Mouse (Mus musculus) naive thymus-derived CD4-positive, alpha-beta T cell, adult 2 months (primary cell): ENCODE measurements at regions not wholly inside any gene's neighbourhood (a gene's known extent, or its start where the extent isn't known, plus 50 kb on each side); places are given as distances from the start of the nearest gene placed in this dataset.

Source experiments
- DNase-seq: peaks from one replicate; pipeline ENCODE4 v3.0.0-alpha.2; 2011; ENCODE audit warnings: low read depth

- no peak for DNase-seq
Observed at GRCm38 (mm10) chr7:94504748-94505147, 1425.1 kb downstream of the Fam181b start.

GRCm38 (mm10) chr7:94517002-94517401 is 1437.3 kb downstream of the Fam181b start:
- DNase-seq = no peak

DNA sequence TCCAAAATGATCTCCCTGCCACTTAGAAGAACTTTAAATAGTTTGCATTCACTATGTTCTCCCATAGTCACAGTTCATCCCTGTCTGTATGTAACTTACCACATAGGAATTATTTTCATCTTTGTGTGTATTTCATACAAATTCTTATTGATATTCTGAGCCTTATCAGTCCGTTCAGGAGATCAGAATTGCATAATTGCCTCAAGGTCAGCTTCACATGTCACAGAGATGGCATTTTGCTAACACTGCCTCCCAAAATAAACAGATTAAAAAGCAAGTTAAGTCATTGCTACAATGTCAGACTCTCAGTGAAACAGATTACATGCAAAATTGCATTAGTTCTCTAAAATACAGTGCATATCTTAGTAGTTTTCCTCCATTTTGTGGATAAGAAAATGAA is 1452.9 kb downstream of the Fam181b start:
- DNase-seq = no peak

DNA sequence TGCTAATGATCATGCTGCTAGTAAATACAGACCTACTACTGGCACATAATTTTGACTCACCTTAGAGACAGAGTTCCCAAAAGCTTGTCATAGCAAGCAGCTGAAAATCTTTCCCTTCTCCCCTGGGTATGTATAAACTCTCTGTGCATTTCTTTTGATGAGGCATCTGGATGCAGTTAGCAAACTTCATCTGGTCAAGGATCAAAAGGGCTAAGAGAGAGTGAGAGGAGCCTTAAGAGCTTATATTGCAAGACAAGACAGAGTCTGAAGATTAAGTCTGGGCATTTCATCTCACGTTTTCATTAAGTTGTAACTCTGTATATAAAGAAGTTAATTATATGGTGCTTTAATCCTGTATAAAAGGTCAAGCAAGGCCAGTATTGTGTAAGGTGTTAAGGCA is 1468.7 kb downstream of the Fam181b start:
- no peak for DNase-seq

- DNase-seq = no peak
Observed at GRCm38 (mm10) chr7:94581475-94581874, 1501.8 kb downstream of the Fam181b start.

DNA sequence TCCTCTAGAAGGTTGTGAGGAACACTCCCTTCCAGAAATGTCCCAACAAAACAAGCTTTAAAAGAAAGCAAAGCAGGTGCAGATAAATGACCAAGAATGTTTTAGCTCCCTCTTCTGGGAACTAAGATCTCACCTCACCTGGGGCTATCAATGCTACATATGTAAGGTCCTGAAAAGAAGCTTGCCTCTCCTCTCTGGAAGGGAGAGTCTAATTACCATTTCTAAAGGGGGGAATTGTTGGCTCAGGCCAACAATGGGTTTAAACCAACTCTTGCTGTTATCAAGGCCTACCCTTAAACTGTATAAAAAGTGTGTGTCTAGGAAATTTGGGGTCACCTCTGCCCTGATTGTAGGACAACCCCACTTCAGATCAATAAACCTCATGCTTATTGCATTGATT is 1508.1 kb downstream of the Fam181b start:
- no peak for DNase-seq

DNA sequence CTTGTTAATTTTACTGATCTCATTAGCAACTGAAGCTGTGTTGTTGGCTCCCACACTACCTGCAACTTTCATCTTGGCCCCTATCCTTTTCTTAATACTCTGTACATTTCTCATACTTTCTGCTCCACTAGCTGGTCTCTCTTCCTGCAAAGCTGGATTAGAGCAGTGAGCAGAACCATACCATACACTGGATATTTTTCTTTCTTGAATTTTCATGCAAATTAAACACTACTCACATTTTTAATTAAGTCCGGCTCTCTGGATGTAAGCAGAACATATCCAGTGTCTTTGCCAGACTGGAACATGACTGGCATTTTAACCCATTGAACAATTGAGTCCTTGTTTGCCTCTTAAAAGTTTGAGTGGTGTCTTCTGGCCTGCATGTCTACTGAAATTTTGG is 1515.0 kb downstream of the Fam181b start:
- DNase-seq = no peak

DNA sequence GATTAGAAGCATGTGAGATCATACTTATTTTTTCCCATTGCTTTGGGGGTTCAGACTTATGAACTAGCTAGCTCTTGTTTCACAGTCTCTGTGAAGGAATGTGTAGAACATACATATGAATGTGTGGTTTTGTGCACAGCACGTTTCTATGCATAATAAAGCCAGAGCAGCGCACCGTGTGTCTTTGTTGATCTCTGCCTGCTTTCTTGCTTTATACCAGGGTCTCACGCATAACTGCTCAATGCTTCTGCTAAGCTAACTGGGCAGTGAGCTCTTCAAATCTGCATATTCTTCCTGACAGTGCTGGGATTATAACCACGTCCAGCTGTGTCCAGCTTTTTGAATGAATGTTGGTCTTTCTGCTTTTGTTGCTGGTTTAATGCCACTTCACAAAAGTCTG is 1539.3 kb downstream of the Fam181b start:
- DNase-seq = no peak

GRCm38 (mm10) chr7:94624546-94624945 is 1544.9 kb downstream of the Fam181b start:
- DNase-seq = no peak

GRCm38 (mm10) chr7:94637367-94638023 is 1533.6 kb upstream of the Tenm4 start:
- no peak for DNase-seq

DNA sequence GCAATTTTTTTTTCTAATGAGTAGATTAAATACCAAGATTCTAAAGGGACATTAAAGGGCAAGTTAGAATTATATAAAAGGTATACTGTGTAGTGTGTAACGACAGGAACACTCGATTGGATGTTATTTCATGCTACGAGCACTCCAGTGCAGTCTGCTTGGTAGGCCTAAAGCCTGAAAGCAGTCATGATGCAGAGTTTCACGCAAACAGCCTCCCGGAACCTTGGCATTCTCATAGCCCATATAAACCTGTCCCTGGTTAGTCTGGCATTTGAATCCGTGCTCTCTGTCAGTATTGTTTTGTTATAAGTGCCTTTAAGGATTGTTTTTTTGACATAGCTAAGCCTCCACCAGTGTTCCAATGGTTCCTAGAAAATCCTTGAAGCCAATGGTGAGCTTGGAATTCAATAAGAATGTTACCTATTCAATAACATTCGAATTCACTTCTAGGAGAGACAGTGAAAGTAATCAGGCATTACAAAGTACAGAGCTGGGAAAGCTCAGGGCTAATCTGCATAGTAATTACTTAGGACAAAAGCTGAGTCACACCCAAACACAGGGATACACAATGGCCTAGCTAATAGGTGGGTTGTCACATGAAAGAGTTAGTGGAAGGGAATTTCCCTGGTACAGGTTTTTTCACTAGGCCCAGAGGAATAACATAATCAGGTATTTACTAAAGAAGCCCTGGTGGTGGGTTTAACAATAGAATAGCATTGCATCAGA is 1526.3 kb upstream of the Tenm4 start:
- DNase-seq = no peak

DNA sequence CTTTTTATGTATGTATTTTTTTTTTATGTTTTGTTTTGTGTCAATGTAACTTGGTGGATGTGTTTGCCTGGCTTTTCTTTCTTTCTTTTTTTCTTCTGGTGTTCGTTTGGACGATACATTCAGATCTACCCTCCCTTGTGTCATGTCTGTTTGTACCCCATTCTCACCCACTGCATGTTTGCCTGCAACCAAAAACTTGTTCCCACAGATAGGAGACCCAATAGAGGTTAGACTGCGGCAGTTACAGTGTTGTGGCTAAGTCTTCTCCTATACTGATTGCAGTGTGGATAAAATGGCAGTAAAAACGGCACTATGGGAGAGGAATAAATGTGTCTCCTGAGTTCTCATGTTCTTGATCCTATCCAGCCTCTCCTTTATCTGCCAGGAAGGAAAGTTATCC is 1525.7 kb upstream of the Tenm4 start:
- DNase-seq = no peak

DNA sequence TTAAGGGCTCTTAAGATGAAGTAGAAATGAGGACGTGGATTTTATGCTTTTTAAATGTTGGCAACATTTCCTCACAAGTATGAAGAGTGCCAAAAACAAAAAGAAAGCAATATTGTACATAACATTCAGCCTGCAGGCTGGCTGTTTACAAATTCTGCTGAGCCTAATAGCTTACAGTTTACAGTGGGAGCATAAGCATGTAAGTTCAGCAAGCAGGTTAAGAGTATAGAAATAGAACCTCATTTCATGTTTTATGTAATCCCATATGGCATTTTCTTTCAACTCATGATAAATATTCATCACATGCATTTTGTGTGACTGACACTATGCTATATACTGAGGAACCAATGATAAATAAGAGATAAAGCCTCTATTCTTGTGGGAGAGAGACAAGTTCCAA is 1520.6 kb upstream of the Tenm4 start:
- no peak for DNase-seq

GRCm38 (mm10) chr7:94666392-94667155 is 1504.5 kb upstream of the Tenm4 start:
- no peak for DNase-seq

DNA sequence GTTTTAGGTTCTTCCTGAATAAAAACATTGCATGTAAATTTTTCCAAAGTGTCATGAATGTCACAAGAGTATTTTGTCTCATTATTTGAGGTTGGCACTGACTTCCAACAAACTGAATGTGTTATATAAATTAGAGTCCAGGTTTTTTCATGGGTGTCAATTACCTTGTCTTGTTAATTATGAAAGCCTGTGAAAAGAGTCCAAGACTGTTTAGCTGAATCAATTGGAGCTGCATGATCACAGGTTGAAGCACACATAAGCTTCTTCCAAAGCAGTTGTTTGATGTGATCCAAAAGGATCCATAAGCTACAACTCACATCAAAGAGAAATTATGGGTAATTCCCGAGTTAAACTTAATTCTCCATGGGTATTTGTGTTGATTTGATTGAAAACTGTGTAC is 1502.8 kb upstream of the Tenm4 start:
- DNase-seq = no peak

DNA sequence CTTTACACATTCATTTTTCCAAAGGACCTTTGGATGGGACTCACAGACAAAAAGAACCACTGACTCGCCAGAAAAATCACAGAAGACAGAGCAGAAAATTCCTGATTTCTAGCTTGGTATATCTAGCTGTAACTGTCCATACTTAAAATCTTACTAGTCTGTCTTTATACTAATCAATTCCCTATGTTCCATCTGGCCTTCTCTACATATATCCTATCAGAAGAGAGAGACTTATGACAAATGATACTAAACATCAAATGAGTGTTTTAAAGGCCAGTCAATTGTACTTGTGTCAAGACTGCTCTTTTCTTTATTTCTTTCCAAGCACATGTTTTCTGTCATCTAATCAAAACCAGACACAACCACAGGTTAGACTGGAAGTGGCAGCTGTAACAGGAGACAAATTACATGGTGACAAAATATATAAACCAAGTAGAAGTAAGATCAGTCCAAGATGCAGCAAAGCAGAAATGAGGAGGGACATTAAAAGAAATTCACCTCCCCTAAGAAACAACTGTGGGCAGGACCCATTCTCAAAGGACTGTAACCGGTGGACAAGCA is 1502.1 kb upstream of the Tenm4 start:
- DNase-seq = no peak

- no peak for DNase-seq
Observed at GRCm38 (mm10) chr7:94687887-94688286, 1483.2 kb upstream of the Tenm4 start.

DNA sequence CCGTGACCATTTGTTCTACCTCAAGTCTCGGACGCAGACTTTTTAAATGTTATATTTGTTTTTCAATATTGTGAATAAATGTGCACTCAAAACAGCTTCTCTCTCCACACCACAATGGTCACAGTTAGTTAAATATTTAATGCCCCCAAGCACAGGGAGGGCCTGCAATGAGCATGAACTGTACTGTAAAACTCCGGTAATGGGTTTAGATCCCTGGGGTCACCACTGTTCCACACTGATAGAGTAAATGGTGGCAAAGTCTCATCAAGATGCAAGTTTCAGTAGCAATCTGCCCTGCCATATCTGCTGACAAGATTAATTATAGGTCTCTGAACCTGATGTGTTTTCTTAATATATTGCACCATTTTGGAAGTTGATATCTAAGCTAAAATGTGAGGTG is 1473.8 kb upstream of the Tenm4 start:
- DNase-seq = no peak

- DNase-seq = no peak
Observed at GRCm38 (mm10) chr7:94706457-94706856, 1464.6 kb upstream of the Tenm4 start.

GRCm38 (mm10) chr7:94733433-94733832 is 1437.6 kb upstream of the Tenm4 start:
- DNase-seq = peak; percentile 0

DNA sequence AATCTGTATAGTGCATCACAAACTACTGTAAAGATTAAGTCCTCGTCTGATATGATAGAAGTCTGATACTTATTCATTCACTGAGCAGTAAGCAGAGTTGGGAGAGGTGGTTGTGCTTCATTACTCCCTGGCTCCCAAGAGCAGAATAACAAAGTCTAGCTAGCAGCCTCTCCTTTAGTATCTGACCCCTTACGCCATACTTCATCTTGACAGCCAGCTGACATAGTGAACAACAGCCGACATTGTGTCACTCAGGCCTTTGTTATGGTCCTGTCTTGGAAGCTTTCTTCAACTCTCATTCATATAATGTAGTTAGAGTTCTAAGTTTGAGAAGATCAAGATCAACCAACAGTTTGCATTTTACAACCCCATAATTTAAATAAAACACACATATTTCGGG is 1436.3 kb upstream of the Tenm4 start:
- no peak for DNase-seq
